Mouse (Mus musculus) cerebellum, postnatal 36 days (tissue): ENCODE measurements around the gene 1700029F12Rik.
"Not testable (repeated sequence)": the region's sequence is repeated elsewhere in the genome, so short reads cannot be mapped to it uniquely, and the experiment has no call there.

ENCODE experiments used
- DNase-seq, 2 experiments: peaks; one replicate each; pipeline ENCODE4 v3.0.0; 2021 to 2022; ENCODE audit warnings: mixed read lengths in 2 of 2

Gene 1700029F12Rik

GRCm38 (mm10) chr13:97034262-97034661 lies at the start of gene 1700029F12Rik:
Gene 1700029F12Rik (minus strand): TSS chr13:97034362.
- DNase-seq = no peak

GRCm38 (mm10) chr13:97082432-97082831 lies 48.3 kb upstream of the 1700029F12Rik start:
- DNase-seq = no peak

GRCm38 (mm10) chr13:97080615-97081014 lies 46.5 kb upstream of the 1700029F12Rik start:
- no peak for DNase-seq

- DNase-seq = peak; percentile 44 to 48
Observed at GRCm38 (mm10) chr13:97080201-97080600, 46.0 kb upstream of the 1700029F12Rik start.

- DNase-seq = no peak
Observed at GRCm38 (mm10) chr13:97077556-97077955, 43.4 kb upstream of the 1700029F12Rik start.

- no peak for DNase-seq
Observed at GRCm38 (mm10) chr13:97073497-97073896, 39.3 kb upstream of the 1700029F12Rik start.

GRCm38 (mm10) chr13:97071626-97072241 lies 37.6 kb upstream of the 1700029F12Rik start:
- peak; percentile 26 to 32 for DNase-seq

GRCm38 (mm10) chr13:97070931-97071625 lies 36.9 kb upstream of the 1700029F12Rik start:
- peak; percentile 18 to 21 for DNase-seq

GRCm38 (mm10) chr13:97068151-97068550 lies 34.0 kb upstream of the 1700029F12Rik start:
- no peak for DNase-seq

GRCm38 (mm10) chr13:97067691-97068090 lies 33.5 kb upstream of the 1700029F12Rik start:
- no peak for DNase-seq

- DNase-seq = no peak
Observed at GRCm38 (mm10) chr13:97066649-97067550, 32.7 kb upstream of the 1700029F12Rik start, which contains the start of gene Fam169a. Gene Fam169a (plus strand): TSS chr13:97067286.

GRCm38 (mm10) chr13:97064844-97065621 lies 30.9 kb upstream of the 1700029F12Rik start:
- DNase-seq = not testable (repeated sequence)

GRCm38 (mm10) chr13:97064413-97064812 lies 30.3 kb upstream of the 1700029F12Rik start:
- no peak for DNase-seq

- no peak for DNase-seq
Observed at GRCm38 (mm10) chr13:97063431-97063830, 29.3 kb upstream of the 1700029F12Rik start.

GRCm38 (mm10) chr13:97062151-97062550 lies 28.0 kb upstream of the 1700029F12Rik start:
- peak; percentile 46 to 53 for DNase-seq

GRCm38 (mm10) chr13:97060331-97060730 lies 26.2 kb upstream of the 1700029F12Rik start:
- DNase-seq = no peak

- DNase-seq = no peak
Observed at GRCm38 (mm10) chr13:97059746-97060145, 25.6 kb upstream of the 1700029F12Rik start.

GRCm38 (mm10) chr13:97057817-97058216 lies 23.7 kb upstream of the 1700029F12Rik start:
- DNase-seq = no peak

- peak; percentile 72 to 74 for DNase-seq
Observed at GRCm38 (mm10) chr13:97053844-97054243, 19.7 kb upstream of the 1700029F12Rik start.

GRCm38 (mm10) chr13:97052667-97053066 lies 18.5 kb upstream of the 1700029F12Rik start:
- DNase-seq = peak; percentile 66 to 79

- DNase-seq = peak; percentile 77 to 78
Observed at GRCm38 (mm10) chr13:97051158-97051557, 17.0 kb upstream of the 1700029F12Rik start.

GRCm38 (mm10) chr13:97030075-97030474 lies 4.1 kb downstream of the 1700029F12Rik start:
- no peak for DNase-seq
